Comparison of ENCODE assay signal across 28 mouse cellular contexts in genomic region chr4:140227837-140228236, GRCm38 (mm10). TPM values are rescaled to one million over a fixed set of nuclear protein-coding genes. Genes with fewer than 3 reads are reported as not detected.
DNase-seq lines count a peak whose midpoint lies in the region; ATAC-seq lines count a peak whose summit lies in the region.
"Had no signal": no experiment of that assay in that cellular context is flagged by ENCODE, and none has a peak within 500 bp of the region (broad histone marks: within the 10 kb centered on the region; RNA-seq: fewer than 3 reads in every experiment).

No protein-coding gene starts in this region.

- ATAC-seq in forebrain, embryonic 11.5 days (replicated peaks; ENCODE audit: low FRiP score): no peak
- no peak for ATAC-seq in hindbrain, embryonic 11.5 days (ENCODE audit: low FRiP score)
- ATAC-seq in hindbrain, embryonic 14.5 days (ENCODE audit: low FRiP score): no peak
- ATAC-seq in midbrain, embryonic 12.5 days (ENCODE audit: low FRiP score, low read depth): no peak
- no peak for ATAC-seq in midbrain, embryonic 15.5 days (replicated peaks)
- ATAC-seq: forebrain, embryonic 15.5 days; inflammation-experienced regulatory T-cells, adult 6 months; intestine, embryonic 16.5 days had no signal

- DNase-seq in forebrain, embryonic 10.5 days (ENCODE audit: extremely low spot score, low spot score): no peak
- DNase-seq in forebrain, embryonic 11.5 days (ENCODE audit: low spot score): no peak
- DNase-seq in hindbrain, embryonic 11.5 days (ENCODE audit: low spot score): no peak
- DNase-seq in hindbrain, embryonic 14.5 days (ENCODE audit: low spot score): no peak
- peak; percentile 61 for DNase-seq in ES-CJ7 (ENCODE audit: low read depth, low spot score)
- no peak for DNase-seq in cerebellum, adult 11-12 months
- DNase-seq: adrenal gland, postnatal 14 days; cerebellum, adult 11 months; cerebellum, adult 8-10 months; cerebellum, postnatal 36 days; embryo, embryonic 11 days; gastrocnemius, postnatal 10 days; gastrocnemius, postnatal 36 days; heart, adult 2 months; heart, postnatal 14 days; heart, postnatal 4 days; kidney, adult 18-20 months had no signal

- WGBS in forebrain, embryonic 10.5 days: 63% methylated on average over 5 of the region's 7 CpGs
- 65% methylated on average over 5 of the region's 7 CpGs for WGBS in forebrain, embryonic 11.5 days
- WGBS in hindbrain, embryonic 11.5 days: 64% methylated on average over 5 of the region's 7 CpGs
- WGBS in hindbrain, embryonic 14.5 days: 62% methylated on average over 5 of the region's 7 CpGs
- 59% methylated on average over 5 of the region's 7 CpGs for WGBS in midbrain, embryonic 12.5 days
- 50% methylated on average over 6 of the region's 7 CpGs for WGBS in midbrain, embryonic 15.5 days

- no peaks in the 10 kb centered on the region for H3K36me3 ChIP-seq in forebrain, embryonic 10.5 days (replicated peaks)
- no peaks in the 10 kb centered on the region for H3K36me3 ChIP-seq in forebrain, embryonic 11.5 days (ENCODE audit: control insufficient read depth, insufficient read depth, low read length)
- no peaks in the 10 kb centered on the region for H3K36me3 ChIP-seq in hindbrain, embryonic 11.5 days (ENCODE audit: control insufficient read depth, insufficient read depth, low read length)
- H3K36me3 ChIP-seq in hindbrain, embryonic 14.5 days (replicated peaks; ENCODE audit: control insufficient read depth, insufficient read depth): no peaks in the 10 kb centered on the region
- H3K36me3 ChIP-seq in midbrain, embryonic 12.5 days: no peaks in the 10 kb centered on the region
- H3K36me3 ChIP-seq in midbrain, embryonic 15.5 days (replicated peaks): no peaks in the 10 kb centered on the region
- H3K36me3 ChIP-seq: embryonic facial prominence, embryonic 10.5 days; embryonic facial prominence, embryonic 13.5 days; forebrain, embryonic 15.5 days; heart, embryonic 10.5 days; heart, embryonic 13.5 days; hindbrain, embryonic 15.5 days had no signal

- no peak overlapping the region for H3K4me2 ChIP-seq in forebrain, embryonic 11.5 days (ENCODE audit: low read depth, low read length, severe bottlenecking)
- no peak overlapping the region for H3K4me2 ChIP-seq in hindbrain, embryonic 11.5 days (replicated peaks; ENCODE audit: low read depth, low read length)
- H3K4me2 ChIP-seq in hindbrain, embryonic 14.5 days (replicated peaks): no peak overlapping the region
- no peak overlapping the region for H3K4me2 ChIP-seq in midbrain, embryonic 12.5 days (replicated peaks)
- no peak overlapping the region for H3K4me2 ChIP-seq in midbrain, embryonic 15.5 days
- H3K4me2 ChIP-seq: embryonic facial prominence, embryonic 13.5 days; forebrain, embryonic 15.5 days; heart, embryonic 13.5 days; hindbrain, embryonic 15.5 days had no signal

- H3K9me3 ChIP-seq in forebrain, embryonic 10.5 days: no peaks in the 10 kb centered on the region
- H3K9me3 ChIP-seq in forebrain, embryonic 11.5 days (ENCODE audit: control insufficient read depth, low read length): no peaks in the 10 kb centered on the region
- H3K9me3 ChIP-seq in hindbrain, embryonic 11.5 days (ENCODE audit: control insufficient read depth, low read length): no peaks in the 10 kb centered on the region
- no peaks in the 10 kb centered on the region for H3K9me3 ChIP-seq in hindbrain, embryonic 14.5 days (ENCODE audit: control insufficient read depth, low read length)
- no peaks in the 10 kb centered on the region for H3K9me3 ChIP-seq in midbrain, embryonic 12.5 days
- H3K9me3 ChIP-seq in midbrain, embryonic 15.5 days: no peaks in the 10 kb centered on the region
- H3K9me3 ChIP-seq: embryonic facial prominence, embryonic 10.5 days; embryonic facial prominence, embryonic 13.5 days; forebrain, embryonic 15.5 days; heart, embryonic 10.5 days; heart, embryonic 13.5 days; hindbrain, embryonic 15.5 days had no signal

- 0 out of 2 replicates have a peak overlapping the region, but pooled peaks have one; percentile 25 for H3K27ac ChIP-seq in forebrain, embryonic 10.5 days
- H3K27ac ChIP-seq in forebrain, embryonic 11.5 days (ENCODE audit: low read depth, low read length): no peak overlapping the region
- peak overlapping the region; percentile 42; the same call in 1 of the 2 replicates for H3K27ac ChIP-seq in hindbrain, embryonic 11.5 days (ENCODE audit: low read depth, low read length)
- no peak overlapping the region for H3K27ac ChIP-seq in hindbrain, embryonic 14.5 days
- H3K27ac ChIP-seq in midbrain, embryonic 12.5 days (replicated peaks): no peak overlapping the region; the same call in 1 of the 2 replicates
- no peak overlapping the region for H3K27ac ChIP-seq in midbrain, embryonic 15.5 days
- H3K27ac ChIP-seq: embryonic facial prominence, embryonic 10.5 days; embryonic facial prominence, embryonic 13.5 days; forebrain, embryonic 15.5 days; heart, adult 2 months; heart, embryonic 10.5 days; heart, embryonic 13.5 days; hindbrain, embryonic 15.5 days had no signal

- peaks cover 46% of the 10 kb centered on the region for H3K4me1 ChIP-seq in forebrain, embryonic 10.5 days
- peaks cover 4% of the 10 kb centered on the region; the same call in 1 of the 2 replicates for H3K4me1 ChIP-seq in forebrain, embryonic 11.5 days (replicated peaks; ENCODE audit: control insufficient read depth, insufficient read depth, low read length)
- H3K4me1 ChIP-seq in hindbrain, embryonic 11.5 days (replicated peaks; ENCODE audit: control insufficient read depth, insufficient read depth, low read length): peaks cover 9% of the 10 kb centered on the region
- peaks cover 12% of the 10 kb centered on the region for H3K4me1 ChIP-seq in hindbrain, embryonic 14.5 days (replicated peaks; ENCODE audit: control insufficient read depth, insufficient read depth, low read length)
- peaks cover 50% of the 10 kb centered on the region for H3K4me1 ChIP-seq in midbrain, embryonic 12.5 days
- H3K4me1 ChIP-seq in midbrain, embryonic 15.5 days: peaks cover 32% of the 10 kb centered on the region
- H3K4me1 ChIP-seq: heart, embryonic 13.5 days had no signal

- H3K9ac ChIP-seq in forebrain, embryonic 11.5 days (ENCODE audit: low read length): no peak overlapping the region
- no peak overlapping the region for H3K9ac ChIP-seq in hindbrain, embryonic 11.5 days (ENCODE audit: low read depth, low read length)
- no peak overlapping the region for H3K9ac ChIP-seq in hindbrain, embryonic 14.5 days
- H3K9ac ChIP-seq in midbrain, embryonic 12.5 days (replicated peaks): 0 out of 2 replicates have a peak overlapping the region, but pooled peaks have one; percentile 15
- no peak overlapping the region for H3K9ac ChIP-seq in midbrain, embryonic 15.5 days
- H3K9ac ChIP-seq: embryonic facial prominence, embryonic 13.5 days; forebrain, embryonic 15.5 days; heart, embryonic 13.5 days; hindbrain, embryonic 15.5 days had no signal

- no peak overlapping the region for H3K4me3 ChIP-seq in forebrain, embryonic 10.5 days
- no peak overlapping the region for H3K4me3 ChIP-seq in forebrain, embryonic 11.5 days (ENCODE audit: low read depth, low read length)
- no peak overlapping the region for H3K4me3 ChIP-seq in hindbrain, embryonic 11.5 days (ENCODE audit: low read depth, low read length)
- no peak overlapping the region for H3K4me3 ChIP-seq in hindbrain, embryonic 14.5 days (replicated peaks; ENCODE audit: low read length)
- H3K4me3 ChIP-seq in midbrain, embryonic 12.5 days: no peak overlapping the region
- H3K4me3 ChIP-seq in midbrain, embryonic 15.5 days: no peak overlapping the region
- H3K4me3 ChIP-seq: embryonic facial prominence, embryonic 10.5 days; embryonic facial prominence, embryonic 13.5 days; erythroblast, embryonic 14.5 days; forebrain, embryonic 15.5 days; heart, adult 2 months; heart, embryonic 10.5 days; heart, embryonic 13.5 days; hindbrain, embryonic 15.5 days had no signal

- peaks cover 16% of the 10 kb centered on the region; the same call in 1 of the 2 replicates for H3K27me3 ChIP-seq in forebrain, embryonic 10.5 days (ENCODE audit: poor library complexity, severe bottlenecking)
- no peaks in the 10 kb centered on the region for H3K27me3 ChIP-seq in forebrain, embryonic 11.5 days (ENCODE audit: control insufficient read depth, insufficient read depth, low read length)
- 0 out of 2 replicates have a peak, but pooled peaks cover 2% of the 10 kb centered on the region for H3K27me3 ChIP-seq in hindbrain, embryonic 11.5 days (ENCODE audit: control insufficient read depth, insufficient read depth, low read length)
- H3K27me3 ChIP-seq in hindbrain, embryonic 14.5 days (ENCODE audit: control insufficient read depth, insufficient read depth, low read length): no peaks in the 10 kb centered on the region
- H3K27me3 ChIP-seq in midbrain, embryonic 12.5 days: peaks cover 14% of the 10 kb centered on the region; the same call in 1 of the 2 replicates
- no peaks in the 10 kb centered on the region for H3K27me3 ChIP-seq in midbrain, embryonic 15.5 days (replicated peaks)
- H3K27me3 ChIP-seq: forebrain, embryonic 15.5 days; hindbrain, embryonic 15.5 days had no signal

RNA-seq across cellular contexts. Expression of gene Igsf21, which starts 18.7 kb away (rescaled TPM):
- polyA plus RNA-seq in forebrain, embryonic 10.5 days (2016; fragmentation: Nextera tagmentation; extraction: Ambion mirVana): 3.8 and 4.6 TPM in 2 replicates
- polyA plus RNA-seq in forebrain, embryonic 11.5 days (2014; fragmentation: Nextera tagmentation; extraction: Ambion mirVana): 12.7 and 13.3 TPM in 2 replicates
- polyA plus RNA-seq in hindbrain, embryonic 11.5 days (2014; fragmentation: Nextera tagmentation; extraction: Ambion mirVana): 8.1 and 9.4 TPM in 2 replicates
- polyA plus RNA-seq in hindbrain, embryonic 14.5 days (2014; fragmentation: Nextera tagmentation; extraction: Ambion mirVana): 64.4 and 75.1 TPM in 2 replicates
- polyA plus RNA-seq in midbrain, embryonic 12.5 days (2016; fragmentation: Nextera tagmentation; extraction: Ambion mirVana): 38.9 and 41.1 TPM in 2 replicates
- 93.1 and 96.3 TPM in 2 replicates for polyA plus RNA-seq in midbrain, embryonic 15.5 days (2015; fragmentation: Nextera tagmentation; extraction: Ambion mirVana)
- polyA plus RNA-seq: inflammation-experienced regulatory T-cells, adult 6 months had no signal

Comparison
In these comparisons a context has a peak if more than half of its experiments do, and no peak if none do; other contexts are left out.
1. H3K27ac ChIP-seq: peak in forebrain, embryonic 10.5 days (single experiment) and hindbrain, embryonic 11.5 days (single experiment); none in forebrain, embryonic 11.5 days (single experiment), hindbrain, embryonic 14.5 days (single experiment), midbrain, embryonic 12.5 days (single experiment) and midbrain, embryonic 15.5 days (single experiment).